Mouse (Mus musculus): ENCODE data around the gene Arhgap27. TPM values are rescaled to one million over a fixed set of nuclear protein-coding genes. Genes with fewer than 3 reads are reported as not detected.
"Not testable (repeated sequence)": the region's sequence is repeated elsewhere in the genome, so short reads cannot be mapped to it uniquely, and the experiment has no call there.

The Arhgap27 gene
- polyA plus RNA-seq, 1 experiment from 2014 or later, result 3.9 TPM

DNA sequence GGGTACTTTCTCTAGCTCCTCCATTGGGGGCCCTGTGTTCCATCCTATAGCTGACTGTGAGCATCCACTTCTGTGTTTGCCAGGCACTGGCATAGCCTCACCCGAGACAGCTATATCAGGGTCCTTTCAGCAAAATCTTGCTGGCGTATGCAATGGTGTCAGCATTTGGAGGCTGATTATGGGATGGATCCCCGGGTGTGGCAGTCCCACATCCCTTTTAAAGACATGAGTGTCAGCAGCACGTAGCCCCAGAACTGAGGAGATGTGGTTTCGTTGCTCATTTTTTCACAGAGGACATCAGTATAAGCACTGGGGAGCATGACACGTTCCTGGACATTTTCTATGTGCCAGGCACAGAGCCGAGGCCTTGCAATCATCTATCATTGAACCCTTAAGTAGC lies 72.7 kb downstream of the Arhgap27 start:
- not testable (repeated sequence) for H3K27ac ChIP-seq (ENCODE audit: low read depth, low read length); H3K9ac ChIP-seq (replicated peaks; ENCODE audit: low read depth, low read length); H3K27me3 ChIP-seq (ENCODE audit: control insufficient read depth, insufficient read depth, low read length); H3K36me3 ChIP-seq (ENCODE audit: control insufficient read depth, insufficient read depth, low read length); H3K4me3 ChIP-seq (ENCODE audit: low read depth, low read length); H3K9me3 ChIP-seq (ENCODE audit: control insufficient read depth, low read length); H3K4me1 ChIP-seq (ENCODE audit: control insufficient read depth, insufficient read depth, low read length); H3K4me2 ChIP-seq (ENCODE audit: low read depth, low read length); ATAC-seq (ENCODE audit: low read depth)
- 94% methylated on average over 7 of the region's 7 CpGs for WGBS

DNA sequence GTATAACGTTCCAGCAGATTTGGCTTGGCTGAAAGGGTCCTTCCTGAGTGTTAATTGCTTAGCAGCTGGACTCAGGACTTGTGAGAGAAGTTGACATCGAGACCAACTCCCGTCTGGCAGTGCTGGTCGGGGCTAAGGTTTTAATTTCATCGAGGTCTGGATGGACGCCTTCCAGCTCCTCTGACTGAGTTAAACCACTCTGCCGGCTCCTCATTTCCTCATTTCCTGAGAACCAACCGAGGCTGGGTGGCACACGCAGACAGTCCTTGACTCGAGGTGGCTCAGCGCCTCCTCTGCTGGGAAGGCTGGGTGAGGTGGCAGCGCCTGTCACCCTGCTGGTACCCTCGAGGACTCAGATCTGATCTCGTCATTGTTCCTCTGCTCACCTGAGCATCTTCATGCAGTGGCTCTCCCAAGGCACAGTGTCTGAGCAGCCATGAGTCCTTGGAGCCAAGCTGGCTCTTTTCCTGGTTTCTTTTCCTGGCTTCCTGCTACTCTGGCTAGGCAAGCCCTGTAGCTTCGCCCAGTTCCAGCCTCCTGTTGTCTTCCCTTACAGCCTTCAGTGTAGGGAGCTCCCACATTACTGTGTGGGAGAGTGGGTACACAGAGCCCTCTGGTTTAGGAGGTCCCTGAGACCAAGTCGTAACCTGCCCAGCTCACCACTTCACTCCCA lies 75.1 kb downstream of the Arhgap27 start:
- no peak overlapping the region for H3K27ac ChIP-seq (ENCODE audit: low read depth, low read length)
- H3K9me3 ChIP-seq (ENCODE audit: control insufficient read depth, low read length), result no peaks in the 10 kb centered on the region
- no peak overlapping the region for H3K9ac ChIP-seq (replicated peaks; ENCODE audit: low read depth, low read length)
- H3K36me3 ChIP-seq (ENCODE audit: control insufficient read depth, insufficient read depth, low read length), result no peaks in the 10 kb centered on the region
- H3K4me2 ChIP-seq (ENCODE audit: low read depth, low read length), result no peak overlapping the region
- no peaks in the 10 kb centered on the region for H3K4me1 ChIP-seq (ENCODE audit: control insufficient read depth, insufficient read depth, low read length)
- WGBS, result 80% methylated on average over 16 of the region's 16 CpGs
- no peak for ATAC-seq (ENCODE audit: low read depth)
- no peak overlapping the region for H3K4me3 ChIP-seq (ENCODE audit: low read depth, low read length)
- no peaks in the 10 kb centered on the region for H3K27me3 ChIP-seq (ENCODE audit: control insufficient read depth, insufficient read depth, low read length)

DNA sequence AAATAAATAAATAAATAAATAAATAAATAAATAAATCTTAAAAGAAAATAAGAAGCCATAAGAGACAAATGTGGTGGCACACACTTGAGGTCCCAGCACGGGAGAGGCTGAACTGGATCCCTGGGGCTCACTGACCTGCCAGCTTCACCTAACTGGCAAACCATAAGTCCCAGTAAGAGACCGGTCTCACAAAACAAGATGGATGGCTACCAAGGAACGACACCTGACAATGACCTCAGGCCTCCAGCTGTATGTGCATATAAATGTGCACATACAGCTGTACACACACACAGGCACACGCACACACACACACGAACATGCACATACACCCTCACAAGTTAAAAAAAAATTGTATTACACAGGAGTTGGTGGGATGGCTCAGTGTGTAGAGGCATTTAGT lies 76.6 kb downstream of the Arhgap27 start:
- no peak overlapping the region for H3K4me2 ChIP-seq (ENCODE audit: low read depth, low read length)
- no peak overlapping the region for H3K9ac ChIP-seq (replicated peaks; ENCODE audit: low read depth, low read length)
- H3K9me3 ChIP-seq (ENCODE audit: control insufficient read depth, low read length), result no peaks in the 10 kb centered on the region
- ATAC-seq (ENCODE audit: low read depth), result no peak
- H3K4me1 ChIP-seq (ENCODE audit: control insufficient read depth, insufficient read depth, low read length), result no peaks in the 10 kb centered on the region
- no peaks in the 10 kb centered on the region for H3K36me3 ChIP-seq (ENCODE audit: control insufficient read depth, insufficient read depth, low read length)
- no peak overlapping the region for H3K27ac ChIP-seq (ENCODE audit: low read depth, low read length)
- H3K4me3 ChIP-seq (ENCODE audit: low read depth, low read length), result no peak overlapping the region
- no peaks in the 10 kb centered on the region for H3K27me3 ChIP-seq (ENCODE audit: control insufficient read depth, insufficient read depth, low read length)
- 93% methylated on average over 5 of the region's 5 CpGs for WGBS

DNA sequence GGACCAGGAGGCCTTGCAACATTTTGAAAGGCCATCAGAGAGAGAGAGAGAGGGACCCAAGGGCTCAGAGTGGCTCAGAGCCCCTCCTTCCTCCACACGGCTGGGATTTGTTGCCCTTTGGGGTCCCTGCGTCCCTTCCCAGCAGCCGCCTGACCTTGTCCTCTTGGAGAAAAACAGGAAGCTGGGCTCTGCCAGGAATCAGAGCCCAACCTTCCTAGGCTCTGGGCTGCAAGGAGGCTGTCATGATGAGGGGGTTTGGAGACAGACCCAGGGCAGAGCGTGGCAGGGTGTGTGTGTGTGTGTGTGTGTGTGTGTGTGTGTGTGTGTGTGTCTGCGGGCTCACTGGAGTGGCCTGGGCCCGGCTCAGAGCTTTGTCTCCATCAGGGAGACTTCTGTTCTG lies 77.5 kb downstream of the Arhgap27 start:
- Histone ChIP-seq H3K36me3 (ENCODE audit: control insufficient read depth, insufficient read depth, low read length) (no peaks in the 10 kb centered on the region), H3K4me1 (ENCODE audit: control insufficient read depth, insufficient read depth, low read length) (no peaks in the 10 kb centered on the region), H3K27me3 (ENCODE audit: control insufficient read depth, insufficient read depth, low read length) (no peaks in the 10 kb centered on the region), H3K9me3 (ENCODE audit: control insufficient read depth, low read length) (no peaks in the 10 kb centered on the region), H3K27ac (ENCODE audit: low read depth, low read length) (no peak overlapping the region), H3K4me3 (ENCODE audit: low read depth, low read length) (no peak overlapping the region), H3K4me2 (ENCODE audit: low read depth, low read length) (no peak overlapping the region), H3K9ac (replicated peaks; ENCODE audit: low read depth, low read length) (no peak overlapping the region)
- 65% methylated on average over 6 of the region's 6 CpGs for WGBS
- no peak for ATAC-seq (ENCODE audit: low read depth)

DNA sequence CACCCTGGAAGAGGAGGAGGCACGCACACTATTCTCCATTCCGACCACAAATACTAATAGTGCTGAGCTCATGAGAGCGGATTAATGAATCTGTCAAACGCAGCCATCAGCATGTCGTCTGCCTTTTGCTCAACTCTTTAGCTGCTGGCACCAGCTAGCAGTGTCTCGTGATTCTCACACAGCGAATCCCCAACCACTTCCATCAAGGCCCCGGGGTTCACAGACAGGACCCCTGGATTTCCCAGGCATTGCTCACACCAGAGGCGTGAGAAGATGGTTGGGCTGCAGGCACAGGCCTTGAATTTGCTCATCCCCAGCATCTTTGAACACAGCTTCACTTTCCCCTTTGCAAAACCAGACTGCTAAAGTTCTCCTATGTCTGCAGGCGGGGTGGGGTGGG lies 78.2 kb downstream of the Arhgap27 start:
- no peaks in the 10 kb centered on the region for H3K36me3 ChIP-seq (ENCODE audit: control insufficient read depth, insufficient read depth, low read length)
- no peaks in the 10 kb centered on the region for H3K4me1 ChIP-seq (ENCODE audit: control insufficient read depth, insufficient read depth, low read length)
- no peak overlapping the region for H3K27ac ChIP-seq (ENCODE audit: low read depth, low read length)
- no peaks in the 10 kb centered on the region for H3K27me3 ChIP-seq (ENCODE audit: control insufficient read depth, insufficient read depth, low read length)
- H3K9ac ChIP-seq (replicated peaks; ENCODE audit: low read depth, low read length), result no peak overlapping the region
- ATAC-seq (ENCODE audit: low read depth), result no peak
- 85% methylated on average over 10 of the region's 10 CpGs for WGBS
- H3K4me2 ChIP-seq (ENCODE audit: low read depth, low read length), result no peak overlapping the region
- H3K9me3 ChIP-seq (ENCODE audit: control insufficient read depth, low read length), result no peaks in the 10 kb centered on the region
- no peak overlapping the region for H3K4me3 ChIP-seq (ENCODE audit: low read depth, low read length)

DNA sequence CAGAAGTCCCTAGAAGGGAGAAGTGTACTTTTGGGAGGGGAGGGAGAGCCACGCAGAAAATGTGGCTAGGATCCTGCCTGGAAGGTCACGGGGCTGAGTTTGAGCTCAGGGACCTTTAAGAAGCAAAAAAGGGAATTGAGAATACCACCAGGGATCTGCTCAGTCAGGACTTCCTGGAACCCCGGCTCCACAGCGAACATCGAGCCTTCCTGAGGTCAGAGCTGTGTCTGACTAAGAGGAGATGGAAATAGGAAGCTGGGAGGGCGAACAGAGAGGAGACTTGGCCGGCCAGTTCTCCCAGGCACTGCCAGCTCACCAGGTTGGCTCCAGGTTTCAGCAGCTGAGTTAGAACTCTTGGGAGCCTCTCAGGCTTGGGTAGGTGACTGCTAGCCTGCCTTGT lies 81.7 kb downstream of the Arhgap27 start:
- Histone ChIP-seq H3K9me3 (ENCODE audit: control insufficient read depth, low read length) (no peaks in the 10 kb centered on the region), H3K27ac (ENCODE audit: low read depth, low read length) (no peak overlapping the region), H3K4me1 (ENCODE audit: control insufficient read depth, insufficient read depth, low read length) (no peaks in the 10 kb centered on the region), H3K36me3 (ENCODE audit: control insufficient read depth, insufficient read depth, low read length) (no peaks in the 10 kb centered on the region), H3K9ac (replicated peaks; ENCODE audit: low read depth, low read length) (no peak overlapping the region), H3K27me3 (ENCODE audit: control insufficient read depth, insufficient read depth, low read length) (no peaks in the 10 kb centered on the region), H3K4me2 (ENCODE audit: low read depth, low read length) (no peak overlapping the region), H3K4me3 (ENCODE audit: low read depth, low read length) (no peak overlapping the region)
- no peak for ATAC-seq (ENCODE audit: low read depth)
- WGBS, result 74% methylated on average over 7 of the region's 7 CpGs

Other genes with a start within 250 kb of the Arhgap27 start
- gene Hexim1, start 247.5 kb downstream of the Arhgap27 start, polyA plus RNA-seq (2014; fragmentation: Nextera tagmentation; extraction: Ambion mirVana), result 5.8 and 6.1 TPM in 2 replicates
- gene Hexim2, start 231.3 kb downstream of the Arhgap27 start, polyA plus RNA-seq (2014; fragmentation: Nextera tagmentation; extraction: Ambion mirVana), result 24.4 and 29.8 TPM in 2 replicates
- 5.1 and 9.2 TPM in 2 replicates for gene Fmnl1, start 192.6 kb downstream of the Arhgap27 start, polyA plus RNA-seq (2014; fragmentation: Nextera tagmentation; extraction: Ambion mirVana)
- 1.4 and 2.4 TPM in 2 replicates for gene 1700023F06Rik, start 155.1 kb downstream of the Arhgap27 start, polyA plus RNA-seq (2014; fragmentation: Nextera tagmentation; extraction: Ambion mirVana)
- 0.32 and 0.92 TPM in 2 replicates for gene Spata32, start 145.3 kb downstream of the Arhgap27 start, polyA plus RNA-seq (2014; fragmentation: Nextera tagmentation; extraction: Ambion mirVana)
- gene Map3k14, start 96.2 kb downstream of the Arhgap27 start, polyA plus RNA-seq (2014; fragmentation: Nextera tagmentation; extraction: Ambion mirVana), result 3.0 and 4.1 TPM in 2 replicates
- gene Plekhm1, start 49.0 kb upstream of the Arhgap27 start, polyA plus RNA-seq (2014; fragmentation: Nextera tagmentation; extraction: Ambion mirVana), result 9.5 and 11.1 TPM in 2 replicates
- not detected in 2 replicates for gene Lrrc37a, start 140.9 kb upstream of the Arhgap27 start, polyA plus RNA-seq (2014; fragmentation: Nextera tagmentation; extraction: Ambion mirVana)

Data from neural tube, embryonic 14.5 days (tissue).